Mouse (Mus musculus) gastrocnemius, adult 18-20 months (tissue): ENCODE measurements around the gene Ttll9. TPM values are rescaled to one million over a fixed set of nuclear protein-coding genes. Genes with fewer than 3 reads are reported as not detected.

Experiments used
- DNase-seq: peaks from one replicate; pipeline ENCODE4 v3.0.0; 2021; ENCODE audit warnings: low spot score
- long read RNA-seq, 2 experiments: library from polyadenylated mRNA; stranded (forward); transcript quantifications; one replicate each; pipeline ENCODE4 v2.0.0; 2021
- total RNA-seq, 2 experiments: library from RNA; stranded (reverse); gene quantifications; 2 replicates each; pipeline ENCODE4 v1.2.3; 2021

The Ttll9 gene
- not detected for total RNA-seq
- long read RNA-seq, experiment 1, result 0 reads
- long read RNA-seq, experiment 2, result 0 reads

DNA sequence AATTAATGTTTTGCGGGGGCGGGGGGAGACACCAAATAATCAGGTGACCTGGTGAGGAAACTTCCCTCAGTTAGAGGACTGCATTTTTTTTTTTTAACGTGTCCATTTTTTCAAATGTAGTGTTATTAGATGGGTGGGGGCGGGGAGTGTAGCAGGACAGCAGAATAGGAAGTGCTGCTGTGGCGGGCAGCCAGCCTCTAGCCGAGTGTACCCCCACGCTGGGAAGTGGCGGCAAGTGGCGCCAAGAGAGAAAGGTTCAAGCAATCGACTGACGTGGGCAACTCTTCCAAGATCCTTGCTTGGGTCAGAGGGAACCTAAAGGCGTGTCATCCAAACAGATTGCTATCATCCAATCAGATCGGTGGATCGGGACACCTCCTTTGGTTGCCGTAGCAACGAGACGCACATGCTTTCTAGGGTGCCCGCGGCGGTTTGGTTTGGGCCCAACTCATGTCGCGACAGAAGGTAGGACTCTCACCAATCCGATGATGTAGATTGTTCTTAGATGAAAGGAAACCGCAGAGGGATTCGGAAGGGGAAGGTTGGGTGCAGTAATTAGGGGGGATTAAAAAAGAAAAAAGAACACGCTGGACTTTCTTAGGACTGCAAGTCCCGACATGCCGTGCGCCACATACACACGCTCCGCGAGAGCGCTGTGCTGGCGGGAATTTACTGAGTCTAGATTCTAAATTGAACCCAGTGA is at the start of gene Ttll9:
Gene Ttll9, plus strand, starts transcription at position 395 of the 703 bp plus-strand sequence.
- DNase-seq, result peak; percentile 71

DNA sequence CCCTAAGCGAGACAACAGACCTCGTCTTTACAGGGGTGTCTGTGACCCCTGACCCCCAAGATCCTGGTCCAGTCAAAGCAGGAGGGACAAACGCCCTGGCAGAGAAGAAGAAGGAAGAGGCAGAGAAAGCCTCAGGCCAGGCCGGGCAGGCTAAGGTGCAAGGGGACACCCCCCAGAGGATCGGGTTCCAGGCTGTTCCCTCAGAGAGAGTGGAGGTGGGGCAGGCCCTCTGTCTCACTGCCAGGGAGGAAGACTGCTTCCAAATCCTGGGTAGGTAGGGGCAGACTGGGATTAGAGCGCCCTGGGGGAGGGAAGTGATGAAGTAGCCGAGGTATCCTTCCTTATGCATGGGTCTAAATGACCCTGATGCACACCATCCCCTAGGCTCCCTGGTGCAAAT is 48.8 kb upstream of the Ttll9 start:
- peak; percentile 86 for DNase-seq

DNA sequence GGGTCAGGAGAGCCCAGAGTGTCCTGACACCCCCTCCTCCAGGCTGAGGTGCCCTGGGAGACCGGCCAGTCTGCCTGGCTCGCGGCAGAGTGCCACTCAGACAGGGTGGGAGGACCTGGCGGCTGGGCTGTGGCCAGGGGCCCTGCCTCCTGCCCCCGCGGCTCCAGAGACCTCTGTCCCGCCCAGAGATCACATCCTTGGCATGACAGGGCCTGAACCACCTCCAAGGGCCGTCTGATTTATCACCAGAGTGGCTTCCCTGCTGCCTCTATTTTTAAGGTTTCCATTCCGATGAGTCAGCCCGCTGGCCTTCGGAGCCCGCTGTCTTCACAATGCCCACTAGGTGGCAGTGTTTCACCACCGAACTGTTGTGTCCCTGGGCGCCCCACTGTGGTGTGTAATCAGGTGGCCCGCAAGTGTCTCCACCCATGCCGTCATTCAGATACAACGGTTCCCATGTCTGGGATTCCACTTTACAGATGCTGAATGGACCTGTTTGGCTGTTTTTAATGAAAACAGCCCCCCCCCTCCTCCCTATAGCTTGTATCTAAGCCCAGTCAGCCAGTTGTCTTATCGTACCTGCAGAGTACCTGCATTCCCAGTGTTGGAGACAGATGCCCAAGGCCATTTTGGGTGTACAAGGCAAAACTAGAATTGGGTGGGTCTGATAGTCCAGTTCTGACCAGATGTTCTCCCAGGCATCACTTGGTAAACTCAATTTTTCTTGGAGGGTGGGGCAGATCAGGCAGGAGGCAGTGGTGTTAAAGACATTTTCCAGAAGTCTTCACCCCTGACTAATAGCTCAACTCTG is 47.8 kb upstream of the Ttll9 start:
- peak; percentile 95 for DNase-seq

DNA sequence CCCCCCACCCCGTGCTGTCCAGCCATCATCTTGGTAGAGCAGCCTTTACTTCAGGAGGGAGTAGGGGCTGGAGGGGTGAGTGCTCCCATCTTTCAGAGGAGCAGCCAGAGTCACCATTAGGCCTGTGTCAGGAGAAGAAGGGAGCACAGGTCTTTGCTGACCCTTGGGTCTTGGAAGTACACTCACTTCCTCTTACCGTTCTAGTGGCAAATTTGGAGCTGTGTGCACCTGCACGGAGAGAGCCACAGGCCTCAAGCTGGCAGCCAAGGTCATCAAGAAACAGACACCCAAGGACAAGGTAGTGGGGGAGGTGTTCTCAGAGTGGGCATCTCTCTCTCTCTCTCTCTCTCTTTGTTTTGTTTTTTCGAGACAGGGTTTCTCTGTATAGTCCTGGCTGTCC is 46.8 kb upstream of the Ttll9 start:
- DNase-seq, result no peak

DNA sequence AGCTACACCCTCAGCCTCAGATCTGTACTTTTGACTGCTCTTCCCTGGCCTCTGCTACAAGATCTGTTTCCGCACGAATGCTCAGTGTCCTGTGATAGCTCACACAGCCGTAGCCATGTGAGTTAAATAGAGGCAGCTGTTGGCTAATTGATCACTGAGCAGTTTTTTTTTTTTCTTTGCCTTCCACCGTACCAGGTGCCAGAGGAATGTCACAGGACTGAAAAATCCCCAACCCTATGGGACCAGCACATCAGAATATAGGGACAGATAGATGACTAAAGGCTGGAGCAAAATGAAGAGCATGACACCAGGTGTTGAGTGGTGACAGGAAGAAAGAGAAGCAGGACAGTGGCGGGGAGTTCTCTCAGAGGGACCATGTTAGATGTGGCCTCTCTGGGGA is 46.2 kb upstream of the Ttll9 start:
- no peak for DNase-seq

DNA sequence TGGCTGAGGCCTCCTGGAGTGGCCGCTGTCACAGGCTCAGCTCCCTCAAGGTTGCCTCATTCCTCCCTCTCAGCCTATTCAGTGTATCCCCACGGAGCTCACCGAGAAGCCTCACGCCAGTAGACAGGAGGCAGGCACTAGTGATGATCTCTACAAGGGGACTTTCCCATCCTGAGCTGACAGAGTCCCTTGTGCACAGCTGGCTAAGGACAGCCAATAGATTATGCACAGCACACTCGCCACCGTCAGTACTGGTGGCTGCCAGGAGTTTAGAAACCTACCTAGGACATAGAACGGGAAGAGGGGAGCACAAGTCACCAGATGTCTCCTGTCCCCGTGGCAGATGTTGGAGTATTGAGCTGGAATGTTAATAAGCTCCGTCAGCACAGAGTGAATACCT is 44.6 kb upstream of the Ttll9 start:
- no peak for DNase-seq

DNA sequence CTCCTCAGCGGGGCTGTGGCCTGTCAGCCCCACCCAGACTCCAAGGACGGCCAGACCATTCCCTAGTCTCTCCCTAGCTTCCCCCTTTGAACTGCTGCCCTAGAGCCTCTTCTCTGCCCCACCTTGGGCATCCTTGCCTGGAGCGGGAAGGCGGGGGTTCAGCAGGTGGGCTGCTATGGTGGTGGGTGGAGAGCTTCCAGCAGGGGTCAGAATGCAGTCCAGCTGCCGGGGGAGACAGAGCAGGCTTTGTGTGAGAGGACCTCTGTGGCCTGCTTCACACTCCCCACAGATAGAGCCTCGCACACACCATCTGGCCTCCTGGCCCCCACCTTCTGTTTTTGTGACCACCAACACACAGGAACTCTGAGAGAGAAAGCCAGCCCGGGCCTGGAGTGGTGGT is 39.9 kb upstream of the Ttll9 start:
- DNase-seq, result no peak

DNA sequence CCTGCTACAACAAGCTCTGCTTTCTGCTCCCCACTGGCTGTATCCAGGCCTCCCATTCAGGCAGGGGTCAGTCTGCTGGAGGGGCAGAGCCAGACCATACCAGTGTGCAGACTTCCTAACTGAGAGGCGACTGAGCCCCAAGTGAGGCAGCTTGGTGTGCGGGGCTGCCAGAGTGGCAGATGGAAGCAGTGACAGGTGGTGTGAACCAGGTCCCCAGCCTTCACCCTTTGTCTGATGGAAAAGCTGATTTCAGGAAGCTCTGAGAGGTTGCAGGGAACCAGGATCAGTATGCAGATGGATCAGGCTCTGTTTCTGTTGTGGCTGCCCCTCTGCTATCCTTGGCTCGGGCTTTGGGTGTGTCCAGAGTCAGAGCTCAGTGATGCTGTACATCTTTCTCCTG is 38.7 kb upstream of the Ttll9 start:
- no peak for DNase-seq

DNA sequence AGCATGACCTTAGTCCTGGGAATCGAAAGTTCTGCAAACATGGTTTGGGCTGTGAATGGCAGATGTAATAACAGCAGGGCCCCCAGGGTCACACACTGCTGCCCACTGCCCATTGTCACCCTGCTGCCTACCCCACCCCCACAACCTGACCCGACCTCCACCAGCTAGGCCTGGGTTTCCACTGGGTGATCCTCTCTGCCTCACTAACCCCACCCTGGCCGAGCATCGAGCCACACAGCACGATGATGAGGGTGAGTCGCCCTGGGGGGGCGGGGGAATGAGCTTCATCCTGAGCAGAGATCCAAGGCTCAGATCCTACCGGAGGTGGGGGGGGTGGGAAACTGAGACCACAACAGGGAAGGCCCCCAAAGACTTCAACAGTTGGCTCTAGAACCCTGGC is 38.2 kb upstream of the Ttll9 start:
- no peak for DNase-seq

DNA sequence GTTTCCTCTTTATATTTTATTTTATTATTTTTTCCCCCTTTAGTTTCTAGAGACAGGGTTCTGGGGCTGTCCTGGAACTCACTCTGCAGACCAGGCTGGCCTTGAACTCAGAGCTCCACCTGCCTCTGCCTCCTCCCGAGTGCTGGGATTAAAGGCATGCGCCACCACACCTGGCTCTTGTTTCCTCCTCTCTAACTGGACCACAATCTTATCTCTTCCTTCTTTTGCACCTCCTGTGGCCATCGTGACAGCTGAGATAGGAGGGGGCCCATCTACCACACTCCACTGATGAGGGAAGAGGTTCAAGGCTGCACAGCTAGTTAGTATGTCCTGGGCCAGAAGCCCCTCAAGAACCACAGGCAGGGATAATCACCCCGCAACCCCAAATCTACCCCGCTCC is 37.7 kb upstream of the Ttll9 start:
- no peak for DNase-seq

DNA sequence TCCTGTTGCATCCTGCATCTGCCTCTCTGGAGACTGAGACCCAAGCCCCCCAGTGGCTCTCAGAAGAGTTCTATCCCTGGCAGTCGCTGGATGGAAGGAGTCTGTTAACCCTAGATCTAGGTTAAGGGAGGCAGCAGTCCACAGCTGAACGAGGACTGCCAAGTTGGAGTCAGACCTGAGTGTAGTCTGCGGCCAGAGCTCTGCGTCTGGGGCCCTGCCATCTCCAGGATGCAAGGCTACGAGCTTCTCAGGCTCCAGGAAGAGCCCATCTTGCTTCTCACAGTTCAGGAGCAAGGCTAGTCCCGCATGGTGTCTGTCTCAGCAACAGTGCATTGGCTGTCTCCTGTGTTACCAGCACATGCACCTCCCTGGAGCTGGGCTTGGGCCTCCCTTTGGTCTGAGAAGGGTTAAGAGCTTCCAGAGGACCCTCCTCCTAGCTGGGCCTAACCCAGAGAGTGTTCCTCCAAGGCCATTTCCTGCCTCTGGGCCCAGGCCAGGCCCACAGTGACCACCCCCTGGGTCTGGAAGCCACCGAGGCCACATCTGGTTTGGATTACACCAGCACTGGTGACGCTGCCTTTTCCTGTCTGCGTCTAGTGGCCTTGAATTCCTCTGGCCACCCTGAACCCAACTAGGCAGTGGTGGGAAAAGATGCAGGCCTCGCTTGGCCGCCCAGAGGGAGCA is 37.0 kb upstream of the Ttll9 start:
- peak; percentile 84 for DNase-seq

DNA sequence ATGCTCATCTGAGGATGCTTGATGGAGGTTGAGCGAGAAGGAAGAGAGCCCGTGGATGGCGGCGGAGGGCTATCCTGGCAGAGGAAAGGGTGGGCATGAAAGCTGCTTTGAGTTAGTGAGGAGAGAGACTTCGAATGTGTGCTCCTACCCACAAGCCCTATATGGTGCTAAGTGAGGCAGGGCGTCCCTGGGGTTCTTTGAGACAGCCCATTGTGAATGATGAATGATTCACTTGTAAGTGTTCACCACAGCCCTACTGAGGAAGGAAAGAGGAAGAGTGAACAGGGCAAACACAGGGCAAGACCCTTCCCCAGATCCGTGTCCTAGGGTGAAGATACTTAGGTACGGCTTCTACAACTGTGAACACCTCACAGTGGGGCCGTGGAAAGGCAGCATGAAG is 35.4 kb upstream of the Ttll9 start:
- DNase-seq, result no peak

DNA sequence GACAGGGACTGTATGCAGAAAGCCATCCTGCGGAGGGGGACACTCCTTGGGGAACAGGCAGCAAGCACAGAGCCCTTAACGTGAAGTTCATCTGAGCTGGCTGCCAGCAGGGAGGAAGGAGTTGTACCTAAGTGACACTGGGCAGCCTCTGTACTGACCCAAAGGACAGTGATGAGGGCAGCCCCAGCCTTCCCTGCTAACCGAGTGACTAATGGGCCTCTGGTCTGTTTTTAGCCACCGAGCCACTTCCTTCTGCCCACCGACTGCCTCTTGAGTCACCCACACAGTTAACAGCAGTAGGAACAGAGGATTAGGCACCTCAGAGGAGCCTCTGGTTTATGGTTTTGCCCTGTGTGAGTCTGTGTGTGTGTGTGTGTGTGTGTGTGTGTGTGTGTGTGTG is 34.9 kb upstream of the Ttll9 start:
- DNase-seq, result no peak

DNA sequence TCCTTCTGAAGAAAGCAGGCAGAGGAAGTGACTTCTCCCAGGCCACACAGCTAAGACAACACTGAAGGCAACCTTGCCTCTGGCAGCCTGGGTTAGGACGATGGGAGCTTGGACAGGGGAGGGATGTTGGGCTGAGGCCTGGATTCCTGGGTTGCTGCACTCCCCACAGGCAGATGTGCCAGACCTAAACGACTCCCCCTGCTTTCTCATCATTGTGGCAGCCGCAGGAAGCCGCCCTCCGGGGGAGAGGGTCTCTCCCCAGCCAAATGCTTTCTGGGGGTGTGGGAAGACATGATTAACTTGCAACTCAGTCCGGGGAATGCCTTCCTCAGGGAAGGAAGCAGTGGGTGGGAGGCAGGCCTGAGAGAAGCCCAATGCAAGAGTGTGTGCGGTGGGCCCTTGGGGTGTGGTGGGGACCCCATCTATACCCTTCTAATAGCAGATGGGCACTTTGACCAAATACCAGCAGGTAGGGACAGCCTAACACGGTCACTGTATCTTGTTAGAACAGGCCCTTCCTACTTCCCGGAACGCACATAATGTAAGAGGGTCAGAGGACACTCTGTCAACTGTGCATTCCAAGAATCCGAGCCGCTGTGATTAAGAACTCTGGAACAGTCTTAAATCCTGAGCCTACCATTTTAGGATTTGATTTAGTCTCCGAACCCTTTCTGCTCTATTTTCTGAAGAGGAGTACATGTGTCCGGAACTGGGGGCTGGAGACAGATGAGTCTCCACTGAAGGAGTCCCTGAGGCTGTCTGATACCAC is 33.9 kb upstream of the Ttll9 start:
- no peak for DNase-seq

DNA sequence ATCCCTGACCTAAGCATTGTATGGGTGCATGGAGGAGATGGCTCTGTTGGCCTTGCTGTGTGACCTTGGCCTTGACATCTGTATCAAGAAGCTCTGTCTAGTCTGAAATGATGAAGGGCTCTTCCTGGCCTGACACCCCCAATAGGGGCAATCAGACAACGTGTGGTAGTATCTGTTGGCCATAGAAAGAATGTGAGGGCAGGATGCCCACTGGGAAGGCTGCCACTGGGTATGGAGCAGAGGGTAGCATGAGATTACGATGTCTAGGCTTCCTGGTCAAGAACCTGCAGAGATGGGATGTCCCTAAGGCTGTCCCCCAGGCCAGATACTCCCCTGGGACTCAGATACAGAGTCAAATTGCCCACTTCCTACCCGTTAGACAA is 33.3 kb upstream of the Ttll9 start:
- DNase-seq, result no peak

DNA sequence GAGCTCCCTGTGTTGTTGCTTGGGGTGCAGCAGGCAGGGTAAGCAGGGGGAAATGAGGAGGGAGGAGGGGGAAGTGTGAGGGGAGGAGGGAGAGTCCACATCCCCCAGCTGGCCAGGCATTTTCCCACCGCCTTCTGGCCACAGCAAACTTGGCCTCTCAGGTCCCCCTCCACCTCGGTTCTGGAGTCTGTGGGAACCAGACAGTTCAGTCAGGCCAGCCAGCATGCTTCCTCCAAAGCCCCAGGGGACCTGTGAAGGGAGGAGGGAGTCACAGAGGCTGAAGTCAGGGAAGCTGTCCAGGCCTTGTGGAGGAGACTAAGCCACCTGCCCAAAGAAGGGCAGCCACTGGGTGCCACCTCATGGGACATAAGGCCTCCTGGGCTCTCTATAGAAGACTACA is 32.0 kb upstream of the Ttll9 start:
- no peak for DNase-seq

DNA sequence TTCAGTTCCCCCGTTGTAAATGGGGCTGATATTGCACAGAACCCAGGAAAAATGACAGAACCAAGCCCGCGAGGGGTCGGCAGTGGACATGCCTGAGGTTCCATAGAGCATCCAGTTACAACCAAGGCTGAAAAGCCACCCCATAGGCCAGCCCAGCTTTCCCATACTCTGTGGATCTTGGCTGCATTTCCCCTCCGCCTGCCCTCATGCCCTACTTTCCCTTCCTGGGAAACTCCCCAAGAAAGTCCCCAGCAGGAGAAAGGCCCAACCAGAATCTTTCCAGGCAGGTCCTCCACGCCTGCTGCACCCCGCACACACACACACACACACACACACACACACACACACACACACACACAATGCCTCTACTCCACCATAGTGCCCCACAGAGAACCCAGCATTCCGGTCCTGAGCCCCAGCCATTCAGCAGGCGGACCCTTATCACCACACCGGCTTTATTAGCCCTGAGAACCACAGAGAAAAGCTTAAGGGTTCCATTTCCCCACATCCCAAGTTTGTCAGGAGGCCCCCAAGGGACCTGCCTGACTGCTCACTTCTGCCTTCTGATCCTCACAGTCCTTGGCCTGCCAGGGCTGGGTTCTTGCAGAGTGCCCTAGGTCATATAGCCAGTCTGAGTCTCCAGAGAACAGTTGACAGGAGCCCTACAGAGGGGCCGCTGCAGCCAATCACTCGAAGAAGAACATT is 30.7 kb upstream of the Ttll9 start:
- DNase-seq, result no peak

DNA sequence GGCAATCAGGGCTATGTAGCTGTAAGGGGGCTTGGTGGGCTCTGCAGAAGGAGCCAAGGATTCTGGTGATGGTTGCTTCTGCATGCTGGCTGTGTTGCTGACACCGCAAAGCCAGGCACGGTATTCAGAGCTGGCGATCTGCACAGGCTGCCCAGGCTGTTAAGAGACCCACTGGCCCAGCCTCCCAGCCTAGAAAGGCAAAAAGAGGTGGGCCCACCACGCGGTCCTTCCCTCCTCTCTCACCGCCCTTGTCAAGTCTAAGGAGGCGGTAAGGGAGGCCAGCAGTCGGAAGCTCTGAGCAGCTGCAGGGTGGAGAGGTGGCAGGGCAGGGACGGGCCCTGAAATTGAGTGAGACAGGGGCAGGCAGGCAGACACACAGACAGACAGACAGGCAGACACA is 29.2 kb upstream of the Ttll9 start, which contains the start of gene Foxs1:
Gene Foxs1, minus strand, starts transcription at position 161 of the 400 bp plus-strand sequence.
- no peak for DNase-seq

DNA sequence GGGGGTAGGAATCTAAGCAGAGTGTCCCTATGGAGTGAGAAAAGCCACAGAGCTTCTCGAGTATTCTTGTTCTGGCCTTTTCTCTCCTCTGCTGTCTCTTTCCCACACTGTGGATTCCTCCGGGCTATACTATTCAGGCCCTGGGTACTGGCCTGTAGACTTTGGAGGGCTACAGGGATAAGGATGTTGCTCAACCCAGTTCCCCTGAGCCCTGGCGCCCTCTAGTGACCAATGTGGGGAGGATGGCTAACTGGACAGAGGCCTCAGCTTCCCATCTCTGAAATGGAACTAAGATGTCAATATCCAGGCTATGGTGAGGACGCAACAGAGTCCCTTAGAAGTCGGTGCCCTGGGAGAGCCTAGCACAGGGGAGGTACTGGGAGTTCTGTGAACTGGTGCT is 28.7 kb upstream of the Ttll9 start:
- DNase-seq, result peak; percentile 80

DNA sequence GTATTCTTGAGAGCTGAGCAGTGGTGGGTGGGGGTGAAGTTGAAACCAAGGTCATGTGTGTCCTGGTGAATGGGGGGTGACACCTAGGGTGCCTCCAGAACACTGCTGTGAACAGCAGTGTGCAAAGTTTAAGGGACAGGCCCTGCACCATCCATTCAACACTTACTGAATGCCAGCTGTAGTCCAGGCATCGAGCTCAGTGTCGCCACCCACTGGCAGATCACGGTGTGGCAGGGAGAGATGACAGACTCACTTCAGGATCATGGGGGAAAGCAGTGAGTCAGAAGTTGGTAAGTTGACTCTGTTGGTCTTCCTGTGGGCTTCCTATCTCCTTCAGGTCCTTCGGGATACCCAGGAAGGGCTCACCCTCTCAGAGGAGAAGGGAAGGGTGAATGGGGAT is 22.4 kb upstream of the Ttll9 start:
- DNase-seq, result no peak

DNA sequence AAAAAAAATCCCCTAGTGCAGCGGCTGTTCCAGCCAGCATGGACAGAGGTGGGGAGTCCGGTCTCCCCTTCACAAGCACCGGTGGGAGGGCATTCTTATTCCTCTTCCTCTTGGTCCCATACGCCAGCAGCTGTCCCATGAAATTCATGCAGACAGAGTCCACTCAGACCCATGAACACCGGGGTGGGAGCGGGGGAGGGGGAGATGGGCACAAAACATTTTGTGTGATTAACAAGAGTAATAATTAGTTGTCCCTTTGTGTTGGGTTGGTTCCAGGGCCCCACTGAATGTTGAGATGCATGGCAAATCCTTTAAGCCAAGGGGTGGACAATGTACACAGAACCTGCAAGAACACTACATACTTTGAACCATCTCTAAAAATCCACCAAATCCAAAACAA is 21.2 kb upstream of the Ttll9 start:
- DNase-seq, result no peak
